Mouse (Mus musculus): ENCODE results near the gene Creb3l1. TPM values are rescaled to one million over a fixed set of nuclear protein-coding genes. Genes with fewer than 3 reads are reported as not detected.

Gene Creb3l1
- 0.52 TPM for polyA plus RNA-seq (2017; shearing (Covaris generic))

DNA sequence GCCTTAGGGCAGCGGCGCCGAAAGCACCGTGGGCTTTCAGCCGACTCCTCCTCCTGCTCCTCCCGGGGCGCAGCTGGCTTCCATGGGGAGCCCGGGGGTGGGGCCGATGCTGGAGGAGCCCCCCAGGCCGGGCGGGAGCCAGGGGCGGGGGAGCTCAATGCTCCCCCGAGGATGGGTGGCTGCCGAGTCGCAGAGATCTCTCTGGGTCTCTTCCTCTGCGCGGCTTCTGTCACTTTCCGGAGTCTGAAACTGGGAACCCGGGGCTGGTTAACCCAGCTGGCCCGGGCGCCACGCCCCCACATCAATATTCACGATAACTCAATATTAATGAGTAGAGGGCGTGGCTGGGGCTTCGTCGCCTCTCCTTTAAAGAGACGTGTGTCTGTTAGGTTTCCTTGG is at the start of gene Creb3l1:
TSS of gene Creb3l1 (minus strand) at position 229 of the 399 bp plus-strand sequence.

DNA sequence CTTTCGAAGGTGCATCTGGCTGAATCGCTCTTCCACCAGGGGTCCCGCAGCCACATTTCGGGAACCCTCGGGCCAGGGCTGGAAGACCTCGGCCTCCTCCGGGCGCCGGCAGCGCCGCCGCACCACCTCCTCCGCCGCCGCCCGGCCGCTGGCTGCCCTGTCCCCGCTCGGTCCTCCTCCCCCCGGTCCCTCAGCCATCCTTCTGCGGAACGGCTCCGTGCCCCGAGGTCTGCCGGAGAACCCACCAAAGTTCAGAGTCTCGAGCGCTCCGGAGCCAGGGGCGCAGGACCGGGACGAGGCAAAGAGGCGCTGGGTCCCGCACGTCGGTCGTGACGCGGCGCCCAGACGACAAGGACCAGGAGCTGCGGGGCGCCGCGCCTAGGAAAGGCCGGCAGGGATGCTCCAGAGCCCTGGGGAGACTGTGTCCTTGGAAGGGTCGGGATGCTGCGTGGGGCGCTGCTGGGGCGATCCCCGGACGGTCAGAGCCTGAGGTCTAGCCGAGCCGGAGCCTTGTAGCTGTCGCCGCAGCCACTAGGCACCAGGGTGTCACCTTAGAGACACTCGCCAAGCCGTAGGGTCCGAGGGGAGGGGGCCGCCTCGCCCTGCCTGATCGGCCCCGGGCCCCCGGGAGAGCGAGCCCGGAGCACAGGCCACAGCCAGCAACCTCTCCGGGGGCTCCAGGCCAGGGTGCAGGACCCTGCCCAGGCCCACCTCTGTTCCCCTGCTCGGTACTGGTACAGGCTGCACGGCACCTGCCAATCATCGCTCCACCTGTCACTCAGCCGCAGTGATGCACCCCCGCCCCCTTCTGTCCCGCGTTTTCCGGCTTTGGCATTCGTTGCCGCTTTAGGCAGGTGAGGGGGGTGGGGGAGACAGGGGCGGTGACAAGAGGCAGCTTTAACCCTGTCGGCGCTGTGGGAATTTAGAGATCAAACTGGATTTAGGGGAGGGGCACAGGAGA is 48.4 kb downstream of the Creb3l1 start, which contains the start of gene Dgkz:
TSS of gene Dgkz (minus strand) at position 284 of the 961 bp plus-strand sequence.

DNA sequence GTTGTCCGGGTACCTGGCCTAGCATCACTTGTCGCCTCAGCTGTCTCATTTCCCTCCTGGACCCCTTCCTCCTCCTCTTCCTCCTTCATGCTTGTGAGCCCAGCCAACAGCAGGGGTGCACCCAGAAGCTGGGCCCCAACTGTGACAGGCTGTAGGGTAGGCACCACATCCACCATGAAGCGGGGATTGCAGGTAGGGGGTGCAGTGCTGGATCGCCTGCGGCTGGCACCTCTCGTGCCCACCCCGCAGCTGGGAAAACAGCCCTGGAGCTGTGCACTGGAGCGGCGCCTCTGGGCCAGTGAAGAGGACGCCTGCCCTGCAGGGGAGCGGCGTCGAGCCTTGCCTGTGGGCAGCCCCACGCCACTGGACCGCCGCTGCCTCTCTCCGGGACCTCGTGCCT is 78.8 kb downstream of the Creb3l1 start, which contains the start of gene Gm9821:
TSS of gene Gm9821 (plus strand) at position 221 of the 400 bp plus-strand sequence.

Other genes with a start within 250 kb of the Creb3l1 start
- 1.0 TPM for gene Chrm4, start 97.3 kb downstream of the Creb3l1 start, polyA plus RNA-seq (2017; shearing (Covaris generic))
- not detected for gene Mdk, start 92.2 kb downstream of the Creb3l1 start, polyA plus RNA-seq (2017; shearing (Covaris generic))
- gene Gm9821, start 78.8 kb downstream of the Creb3l1 start, polyA plus RNA-seq (2017; shearing (Covaris generic)): 0.20 TPM
- gene Dgkz, start 48.6 kb downstream of the Creb3l1 start, polyA plus RNA-seq (2017; shearing (Covaris generic)): 246 TPM
- 54.9 TPM for gene Phf21a, start 68.6 kb upstream of the Creb3l1 start, polyA plus RNA-seq (2017; shearing (Covaris generic))